Mouse (Mus musculus) C2C12 (cell line): ENCODE measurements around the gene Dohh. TPM values are rescaled to one million over a fixed set of nuclear protein-coding genes. Genes with fewer than 3 reads are reported as not detected.
A peak's percentile ranks its signal among the peaks of the same experiment; 100 is the strongest.

Experiments used
- H3K27me3 ChIP-seq: one replicate; pipeline ENCODE4 v1.6.1; 2011; ENCODE audit not compliant: control insufficient read depth, insufficient read depth, insufficient read length
- H3K36me3 ChIP-seq: one replicate; pipeline ENCODE4 v1.6.1; 2011; ENCODE audit not compliant: control insufficient read depth, insufficient read depth
- H3K4me3 ChIP-seq: one replicate; pipeline ENCODE4 v1.5.1; 2011; ENCODE audit warnings: mild to moderate bottlenecking, control low read depth; ENCODE audit not compliant: poor library complexity, insufficient read depth, severe bottlenecking
- H3K79me2 ChIP-seq: one replicate; pipeline ENCODE4 v1.6.1; 2011; ENCODE audit not compliant: control insufficient read depth, insufficient read depth
- H3K79me3 ChIP-seq: one replicate; pipeline ENCODE4 v1.6.1; 2011; ENCODE audit warnings: low read depth, control low read depth
- H3ac ChIP-seq: one replicate; pipeline ENCODE3; 2011; ENCODE audit warnings: low read depth; ENCODE audit not compliant: control insufficient read depth, insufficient read length
- CEBPB ChIP-seq: IDR thresholded peaks from one replicate; pipeline ENCODE4 v1.6.1; 2011; ENCODE audit warnings: low read depth, mild to moderate bottlenecking, control low read depth, moderate library complexity
- CTCF ChIP-seq: IDR thresholded peaks from one replicate; pipeline ENCODE4 v1.5.1; 2011; ENCODE audit not compliant: control insufficient read depth, insufficient read depth, insufficient read length
- FOSL1 ChIP-seq: IDR thresholded peaks from one replicate; pipeline ENCODE4 v1.8.0; 2011; ENCODE audit warnings: mild to moderate bottlenecking, low read length; ENCODE audit not compliant: poor library complexity, insufficient read depth, severe bottlenecking
- MAX ChIP-seq: IDR thresholded peaks from one replicate; pipeline ENCODE4 v1.6.1; 2011; ENCODE audit warnings: mild to moderate bottlenecking, control low read depth
- MYOD1 ChIP-seq: IDR thresholded peaks from one replicate; pipeline ENCODE4 v1.6.1; 2011; ENCODE audit warnings: low read depth; ENCODE audit not compliant: control insufficient read depth, insufficient read length
- MYOG ChIP-seq: IDR thresholded peaks from one replicate; pipeline ENCODE4 v1.6.1; 2011; ENCODE audit not compliant: control insufficient read depth, insufficient read length; ENCODE audit errors: extremely low read depth
- USF1 ChIP-seq: IDR thresholded peaks from one replicate; pipeline ENCODE4 v1.6.1; 2011; ENCODE audit warnings: low read depth, mild to moderate bottlenecking, control low read depth, moderate library complexity
- polyA plus RNA-seq: library from polyadenylated mRNA; unstranded; fragments of >200 nt; fragmentation: generic; extraction: Trizol; gene quantifications from one replicate; pipeline ENCODE4 v1.2.1, GENCODE M21; 2012; ENCODE audit warnings: missing spikeins

The Dohh gene
- polyA plus RNA-seq, 1 experiment, result 148 TPM

DNA sequence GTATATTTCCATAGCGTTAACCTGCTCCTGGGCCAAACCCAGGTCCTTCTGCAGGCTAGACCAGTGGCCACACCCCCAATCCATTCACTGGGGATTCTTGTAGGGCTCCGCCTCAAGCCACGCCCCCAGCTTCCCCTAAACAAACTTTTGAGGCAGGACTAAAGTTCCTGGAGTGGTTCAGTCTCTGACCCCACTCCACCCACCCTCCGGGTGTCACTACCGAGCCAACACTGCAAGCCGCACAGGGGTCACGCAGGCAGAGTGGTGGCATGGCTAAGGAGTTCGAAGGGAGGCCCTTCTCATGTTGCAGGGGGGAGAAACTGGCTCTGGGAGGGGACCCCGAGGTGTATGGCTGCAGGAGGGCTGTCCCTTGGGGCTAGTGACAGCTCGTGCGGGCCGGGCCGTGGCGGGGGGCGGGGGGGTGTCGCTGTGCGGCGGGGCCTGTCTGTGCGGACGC lies 45.4 kb downstream of the Dohh start:
- H3K36me3 ChIP-seq, result no peaks in the 10 kb centered on the region
- peaks cover 28% of the 10 kb centered on the region for H3K79me3 ChIP-seq
- peak overlapping the region; percentile 89 for H3ac ChIP-seq
- TF ChIP-seq MAX, result no peak
- TF ChIP-seq USF1, result no peak
- no peak for TF ChIP-seq MYOD1
- TF ChIP-seq CEBPB, result no peak
- TF ChIP-seq FOSL1, result no peak
- no peak for TF ChIP-seq CTCF
- no peak for TF ChIP-seq MYOG
- peaks cover 46% of the 10 kb centered on the region for H3K79me2 ChIP-seq
- peak overlapping the region; percentile 59 for H3K4me3 ChIP-seq
- H3K27me3 ChIP-seq, result no peaks in the 10 kb centered on the region

- no peaks in the 10 kb centered on the region for H3K36me3 ChIP-seq
- peaks cover 24% of the 10 kb centered on the region for H3K79me3 ChIP-seq
- H3K4me3 ChIP-seq, result peak overlapping the region; percentile 59
- H3K27me3 ChIP-seq, result no peaks in the 10 kb centered on the region
- peaks cover 39% of the 10 kb centered on the region for H3K79me2 ChIP-seq
- H3ac ChIP-seq, result peak overlapping the region; percentile 89
- no peak for TF ChIP-seq CTCF
- TF ChIP-seq FOSL1, result no peak
- TF ChIP-seq USF1, result no peak
- no peak for TF ChIP-seq CEBPB
- TF ChIP-seq MYOG, result no peak
- no peak for TF ChIP-seq MYOD1
- no peak for TF ChIP-seq MAX
These were observed 46.1 kb downstream of the Dohh start for GRCm38 (mm10) chr10:81430141-81430830.

GRCm38 (mm10) chr10:81430831-81431525 lies 46.8 kb downstream of the Dohh start:
- peaks cover 33% of the 10 kb centered on the region for H3K79me2 ChIP-seq
- TF ChIP-seq CTCF, result no peak
- no peak for TF ChIP-seq CEBPB
- no peak for TF ChIP-seq FOSL1
- TF ChIP-seq USF1, result no peak
- TF ChIP-seq MYOG, result no peak
- TF ChIP-seq MAX, result no peak
- TF ChIP-seq MYOD1, result no peak
- H3K36me3 ChIP-seq, result no peaks in the 10 kb centered on the region
- H3K27me3 ChIP-seq, result no peaks in the 10 kb centered on the region
- peak overlapping the region; percentile 91 for H3ac ChIP-seq
- H3K4me3 ChIP-seq, result peak overlapping the region; percentile 59
- peaks cover 17% of the 10 kb centered on the region for H3K79me3 ChIP-seq

- Histone ChIP-seq H3K79me3 (peaks cover 11% of the 10 kb centered on the region), H3ac (no peak overlapping the region), H3K4me3 (no peak overlapping the region), H3K79me2 (peaks cover 26% of the 10 kb centered on the region), H3K36me3 (no peaks in the 10 kb centered on the region), H3K27me3 (no peaks in the 10 kb centered on the region)
- TF ChIP-seq FOSL1, result no peak
- peak; percentile 67 for TF ChIP-seq USF1
- no peak for TF ChIP-seq MYOD1
- TF ChIP-seq CTCF, result no peak
- TF ChIP-seq CEBPB, result no peak
- peak; percentile 63 for TF ChIP-seq MAX
- TF ChIP-seq MYOG, result no peak
These were observed 47.4 kb downstream of the Dohh start for GRCm38 (mm10) chr10:81431526-81432168.

DNA sequence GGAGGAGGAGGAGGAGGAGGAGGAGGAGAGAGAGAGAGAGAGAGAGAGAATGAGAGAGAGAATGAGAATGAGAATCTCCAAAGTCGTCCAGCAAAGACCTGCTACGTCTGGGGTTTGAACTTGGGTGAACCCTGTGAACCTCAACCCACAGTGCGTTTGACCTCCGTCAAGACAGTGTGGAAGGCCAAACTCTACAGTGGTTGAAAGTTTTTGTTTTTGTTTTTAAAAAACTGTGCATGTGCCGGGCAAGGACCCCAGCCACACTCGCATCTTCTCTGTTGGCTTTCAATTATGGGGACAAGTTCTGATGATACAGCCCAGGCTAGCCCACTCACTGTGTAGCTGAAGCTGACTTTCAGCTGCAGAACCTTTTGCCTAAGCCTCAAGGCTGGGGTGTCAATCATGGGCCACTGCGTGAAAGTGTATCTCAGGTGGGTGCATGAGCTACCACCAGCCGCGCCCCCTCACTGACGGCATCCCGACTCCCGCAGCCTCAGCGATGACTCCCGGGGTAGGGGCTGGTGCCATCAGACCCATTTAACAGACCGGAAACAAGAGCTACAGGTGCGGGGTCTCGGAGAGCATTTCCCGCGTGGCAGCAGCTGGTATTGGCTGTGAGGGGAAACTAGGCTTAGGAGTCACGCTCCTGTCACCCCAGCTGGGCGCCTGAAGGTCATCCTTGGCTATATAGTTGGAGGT lies 48.1 kb downstream of the Dohh start:
- TF ChIP-seq MYOG, result no peak
- TF ChIP-seq MYOD1, result no peak
- no peak for TF ChIP-seq FOSL1
- TF ChIP-seq CEBPB, result no peak
- no peak for TF ChIP-seq MAX
- TF ChIP-seq USF1, result no peak
- TF ChIP-seq CTCF, result no peak
- Histone ChIP-seq H3K79me3 (peaks cover 6% of the 10 kb centered on the region), H3K4me3 (no peak overlapping the region), H3K36me3 (no peaks in the 10 kb centered on the region), H3K79me2 (peaks cover 20% of the 10 kb centered on the region), H3K27me3 (no peaks in the 10 kb centered on the region), H3ac (no peak overlapping the region)
